In genomic region chr17:49155001-49155515, GRCm38 (mm10) we compare ENCODE assay signal across 23 mouse cellular contexts.
"Had no signal": no experiment of that assay in that cellular context is flagged by ENCODE, and none has a peak within 500 bp of the region (broad histone marks: within the 10 kb centered on the region; RNA-seq: fewer than 3 reads in every experiment).

No protein-coding gene starts in this region.

- H3K9ac ChIP-seq: kidney, embryonic 15.5 days; limb, embryonic 13.5 days; liver, embryonic 12.5 days; liver, embryonic 15.5 days; lung, embryonic 15.5 days; midbrain, embryonic 12.5 days; midbrain, embryonic 15.5 days; neural tube, embryonic 12.5 days; neural tube, embryonic 15.5 days had no signal

- H3K4me1 ChIP-seq: kidney, embryonic 15.5 days; liver, embryonic 12.5 days; liver, embryonic 15.5 days; lung, embryonic 15.5 days; midbrain, embryonic 12.5 days; midbrain, embryonic 15.5 days; neural tube, embryonic 12.5 days; neural tube, embryonic 15.5 days had no signal

- H3K36me3 ChIP-seq: kidney, embryonic 15.5 days; limb, embryonic 13.5 days; liver, embryonic 12.5 days; liver, embryonic 15.5 days; lung, embryonic 15.5 days; midbrain, embryonic 12.5 days; midbrain, embryonic 15.5 days; neural tube, embryonic 12.5 days; neural tube, embryonic 15.5 days had no signal

- H3K27me3 ChIP-seq: kidney, embryonic 15.5 days; limb, embryonic 13.5 days; liver, embryonic 12.5 days; liver, embryonic 15.5 days; lung, embryonic 15.5 days; midbrain, embryonic 12.5 days; midbrain, embryonic 15.5 days; neural tube, embryonic 12.5 days; neural tube, embryonic 15.5 days had no signal

- H3K27ac ChIP-seq: kidney, embryonic 15.5 days; limb, embryonic 13.5 days; liver, embryonic 12.5 days; liver, embryonic 15.5 days; lung, embryonic 15.5 days; midbrain, embryonic 12.5 days; midbrain, embryonic 15.5 days; neural tube, embryonic 12.5 days; neural tube, embryonic 15.5 days; stomach, postnatal 0 days had no signal

- ATAC-seq: liver, embryonic 12.5 days; midbrain, embryonic 15.5 days had no signal

- DNase-seq: kidney, postnatal 10 days; kidney, postnatal 36 days; left cerebral cortex, postnatal 4 days; liver; lung, adult 18-20 months; lung, postnatal 10 days; lung, postnatal 36 days; right cerebral cortex, adult 18-20 months; right cerebral cortex, postnatal 14 days; right cerebral cortex, postnatal 4 days; thymus, adult 2 months; thymus, postnatal 14 days; thymus, postnatal 4 days had no signal

- H3K4me2 ChIP-seq: kidney, embryonic 15.5 days; limb, embryonic 13.5 days; liver, embryonic 12.5 days; liver, embryonic 15.5 days; lung, embryonic 15.5 days; midbrain, embryonic 12.5 days; midbrain, embryonic 15.5 days; neural tube, embryonic 12.5 days; neural tube, embryonic 15.5 days had no signal

- H3K4me3 ChIP-seq: kidney, embryonic 15.5 days; limb, embryonic 13.5 days; liver, embryonic 12.5 days; liver, embryonic 15.5 days; lung, embryonic 15.5 days; midbrain, embryonic 12.5 days; midbrain, embryonic 15.5 days; neural tube, embryonic 12.5 days; neural tube, embryonic 15.5 days had no signal

- H3K9me3 ChIP-seq: kidney, embryonic 15.5 days; limb, embryonic 13.5 days; liver, embryonic 12.5 days; liver, embryonic 15.5 days; lung, embryonic 15.5 days; midbrain, embryonic 12.5 days; midbrain, embryonic 15.5 days; neural tube, embryonic 12.5 days; neural tube, embryonic 15.5 days had no signal
